Mouse (Mus musculus) forebrain, postnatal 0 days (tissue): ENCODE data around the gene 1700028J19Rik. TPM values are rescaled to one million over a fixed set of nuclear protein-coding genes. Genes with fewer than 3 reads are reported as not detected.
A peak's percentile ranks its signal among the peaks of the same experiment; 100 is the strongest.
"Not testable (repeated sequence)": the region's sequence is repeated elsewhere in the genome, so short reads cannot be mapped to it uniquely, and the experiment has no call there.

Experiments used
- ATAC-seq: fragments of 200-750 bp; cut with Nextera tagmentation; 2 replicates; pipeline ENCODE4 v1.8.0; 2017; ENCODE audit warnings: mild to moderate bottlenecking, moderate library complexity
- DNase-seq: peaks from one replicate; pipeline ENCODE4 v3.0.0-alpha.2; 2015
- H3K27ac ChIP-seq: fragments of 300-500 bp; sonication (generic); 2 replicates; pipeline ENCODE4 v1.5.1; 2014; ENCODE audit warnings: low read depth, mild to moderate bottlenecking, antibody characterized with exemption, low read length, moderate library complexity, mixed read lengths
- H3K27me3 ChIP-seq: fragments of 300-500 bp; sonication (generic); 2 replicates; pipeline ENCODE4 v1.6.1; 2014; ENCODE audit warnings: mild to moderate bottlenecking, low read length, mixed read lengths; ENCODE audit not compliant: insufficient read depth
- H3K36me3 ChIP-seq: fragments of 300-500 bp; sonication (generic); 2 replicates; pipeline ENCODE4 v1.6.1; 2014; ENCODE audit warnings: mild to moderate bottlenecking, moderate library complexity; ENCODE audit not compliant: insufficient read depth
- H3K4me1 ChIP-seq: fragments of 300-500 bp; sonication (generic); 2 replicates; pipeline ENCODE4 v1.6.1; 2014; ENCODE audit warnings: antibody characterized with exemption; ENCODE audit not compliant: insufficient read depth
- H3K4me2 ChIP-seq: fragments of 300-500 bp; sonication (generic); 2 replicates; pipeline ENCODE4 v1.6.1; 2014; ENCODE audit warnings: low read depth, mild to moderate bottlenecking, moderate library complexity
- H3K4me3 ChIP-seq: fragments of 300-500 bp; sonication (generic); 2 replicates; pipeline ENCODE4 v1.5.1; 2014; ENCODE audit warnings: low read depth, low read length, mixed read lengths
- H3K9ac ChIP-seq: fragments of 300-500 bp; sonication (generic); 2 replicates; pipeline ENCODE4 v1.6.1; 2014; ENCODE audit warnings: mild to moderate bottlenecking
- H3K9me3 ChIP-seq: fragments of 300-500 bp; sonication (generic); 2 replicates; pipeline ENCODE4 v1.6.1; 2016; ENCODE audit warnings: low read length
- CTCF ChIP-seq: sonication (generic); IDR thresholded peaks from 2 replicates; pipeline ENCODE4 v1.5.1; 2016; ENCODE audit warnings: antibody characterized with exemption, control low read depth, low read depth
- WGBS: fragments of 180-500 bp; shearing (Covaris S2); extraction: QIAGEN DNeasy Blood & Tissue Kit; methylation state at CpG from one replicate; pipeline ENCODE4 v1.1.7; 2014; 5-methylcytosine and 5-hydroxymethylcytosine counted together
- polyA plus RNA-seq: library from polyadenylated mRNA; unstranded; fragments of >200 nt; fragmentation: Nextera tagmentation; extraction: Ambion mirVana; gene quantifications from 2 replicates; pipeline ENCODE4 v1.2.1, GENCODE M21; 2015
- total RNA-seq: library from RNA; depleted of rRNA; stranded (reverse); fragments of >200 nt; gene quantifications from 2 replicates; pipeline ENCODE4 v1.2.3, GENCODE M21; 2014

Gene 1700028J19Rik
- total and polyA plus RNA-seq, 2 experiments from 2014 or later, result 0.29 to 2.3 TPM

DNA sequence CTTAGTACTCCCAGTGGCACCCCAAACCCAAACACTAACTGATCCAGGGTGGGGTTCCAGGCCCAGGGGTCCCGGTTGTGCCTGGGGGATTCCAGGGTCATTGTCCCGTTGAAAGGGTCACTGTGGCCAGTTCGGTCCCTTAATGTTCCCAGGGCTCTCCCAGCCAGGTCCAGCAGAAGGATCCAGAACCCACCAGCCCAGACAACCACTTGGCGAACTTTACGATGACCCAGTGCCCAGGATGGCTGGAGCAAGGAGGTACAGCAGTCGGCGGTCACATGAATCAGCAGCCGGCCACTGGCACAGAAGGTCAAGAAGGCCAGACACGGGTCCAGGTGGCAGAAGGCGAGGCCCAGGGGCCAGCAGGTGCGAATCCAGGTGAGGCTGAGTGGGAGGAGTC, 21.6 kb upstream of the 1700028J19Rik start:
- DNase-seq, result no peak
- no peaks in the 10 kb centered on the region for H3K9me3 ChIP-seq
- 80% methylated on average over 11 of the region's 11 CpGs for WGBS
- H3K27ac ChIP-seq, result no peak overlapping the region
- no peak for ATAC-seq
- no peak overlapping the region for H3K4me2 ChIP-seq
- H3K9ac ChIP-seq, result no peak overlapping the region
- peaks cover 3% of the 10 kb centered on the region; the same call in 1 of the 2 replicates for H3K27me3 ChIP-seq
- H3K4me1 ChIP-seq, result no peaks in the 10 kb centered on the region
- TF ChIP-seq CTCF, result no peak
- H3K4me3 ChIP-seq, result no peak overlapping the region
- H3K36me3 ChIP-seq, result no peaks in the 10 kb centered on the region

DNA sequence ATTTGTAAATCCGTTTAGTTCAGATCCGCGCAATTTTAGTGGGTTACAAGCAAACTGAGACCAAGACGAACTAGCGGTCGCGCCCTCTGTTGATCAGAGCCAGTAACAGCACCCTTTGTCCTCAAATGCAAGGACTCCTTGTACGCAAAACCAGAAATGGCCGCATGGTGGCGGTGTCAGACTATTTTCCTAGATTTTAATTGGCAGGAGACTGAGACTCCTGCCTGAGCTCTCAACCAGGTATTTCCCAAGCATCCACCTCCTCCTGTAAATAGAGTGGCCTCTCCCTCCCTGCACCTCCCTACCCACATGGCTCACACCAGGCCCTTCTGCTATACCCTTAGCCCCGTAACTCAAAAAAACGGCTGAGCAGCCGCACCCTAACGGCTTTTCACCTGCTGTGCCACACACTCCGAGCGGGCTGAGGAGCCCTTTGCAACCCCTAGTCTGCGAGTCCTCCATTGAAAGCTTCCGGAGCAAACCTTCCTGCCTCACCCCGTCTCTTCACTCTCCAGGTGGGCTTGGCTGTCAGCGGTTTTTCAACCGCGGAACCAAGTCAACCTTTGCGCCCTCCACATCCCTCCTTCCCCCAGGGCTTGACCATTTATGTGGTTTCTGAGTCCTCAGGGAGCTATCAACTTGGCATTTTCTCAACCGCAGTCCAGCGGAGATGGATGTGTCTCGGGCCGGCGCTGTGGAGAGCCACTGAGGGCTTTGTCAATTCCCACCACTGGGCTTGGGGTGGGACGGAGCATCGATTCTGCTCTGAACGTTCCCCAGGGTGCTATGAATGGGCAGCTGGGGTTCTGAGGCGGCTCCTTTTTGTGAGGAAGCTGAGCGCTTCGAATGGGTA, 16.5 kb upstream of the 1700028J19Rik start:
- no peaks in the 10 kb centered on the region for H3K4me1 ChIP-seq
- 0 out of 2 replicates have a peak, but pooled peaks cover 3% of the 10 kb centered on the region for H3K27me3 ChIP-seq
- peak overlapping the region; percentile 51 for H3K9ac ChIP-seq
- no peaks in the 10 kb centered on the region for H3K36me3 ChIP-seq
- WGBS, result 1% methylated on average over 34 of the region's 34 CpGs
- ATAC-seq (peak; percentile 81), DNase-seq (peak; percentile 99)
- no peaks in the 10 kb centered on the region for H3K9me3 ChIP-seq
- H3K4me3 ChIP-seq, result peak overlapping the region; percentile 40
- peak; percentile 98 for TF ChIP-seq CTCF
- H3K27ac ChIP-seq, result no peak overlapping the region
- H3K4me2 ChIP-seq, result peak overlapping the region; percentile 88

DNA sequence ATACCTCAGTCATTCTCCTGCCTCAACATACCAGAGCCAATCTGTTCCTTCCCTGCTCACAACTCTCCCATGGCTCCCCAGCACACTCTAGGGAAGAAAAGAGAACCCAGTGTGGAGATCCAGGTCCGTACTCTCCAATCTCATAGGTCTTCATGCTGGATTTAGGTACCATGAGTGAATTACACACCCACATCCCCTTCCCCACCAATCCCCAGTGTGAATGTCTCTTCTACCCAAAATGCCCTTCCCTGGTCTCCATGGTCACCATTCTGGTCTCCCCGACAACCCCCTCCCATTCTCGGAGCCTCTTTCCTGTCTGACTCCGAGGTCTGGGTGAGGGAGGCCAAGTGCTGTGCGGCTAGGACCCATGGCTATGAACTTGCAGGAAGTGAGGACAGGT, 14.7 kb upstream of the 1700028J19Rik start, which contains the start of gene Gm15517:
TSS of gene Gm15517 (plus strand) at position 301 of the 400 bp plus-strand sequence.
- Histone ChIP-seq H3K9ac (no peak within 1 kb of the TSS), H3K4me3 (no peak within 1 kb of the TSS), H3K27ac (no peak within 1 kb of the TSS), H3K9me3 (no peaks in the 10 kb centered on the region), H3K4me2 (no peak within 1 kb of the TSS), H3K4me1 (no peaks in the 10 kb centered on the region), H3K36me3 (no peaks in the 10 kb centered on the region), H3K27me3 (0 out of 2 replicates have a peak, but pooled peaks cover 3% of the 10 kb centered on the region)
- no peak for TF ChIP-seq CTCF
- DNase-seq, result no peak
- 52% methylated on average over 5 of the region's 5 CpGs for WGBS
- no peak for ATAC-seq

DNA sequence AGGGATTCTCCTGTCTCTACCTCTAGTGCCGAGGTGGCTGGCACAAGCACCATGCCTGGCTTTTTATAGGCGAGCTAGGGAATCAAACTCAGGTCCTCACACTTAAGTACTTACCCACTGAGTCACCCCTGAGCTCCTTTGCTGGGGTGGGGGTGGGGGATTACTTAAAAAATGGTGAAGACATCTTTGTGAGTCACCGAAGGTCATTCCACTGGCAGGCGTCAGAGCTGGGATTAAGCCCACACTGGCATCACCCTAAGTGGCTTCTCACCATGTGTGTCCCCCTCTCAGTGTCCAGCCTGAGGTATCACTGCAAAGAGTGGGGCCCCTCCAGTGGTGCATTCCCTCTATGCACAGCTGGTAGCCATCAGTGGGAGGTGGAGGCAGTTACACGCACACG, 13.9 kb upstream of the 1700028J19Rik start:
- H3K27ac ChIP-seq, result no peak overlapping the region
- no peaks in the 10 kb centered on the region for H3K9me3 ChIP-seq
- no peak overlapping the region for H3K9ac ChIP-seq
- H3K36me3 ChIP-seq, result no peaks in the 10 kb centered on the region
- no peak for TF ChIP-seq CTCF
- H3K4me3 ChIP-seq, result no peak overlapping the region
- H3K4me2 ChIP-seq, result no peak overlapping the region
- 0 out of 2 replicates have a peak, but pooled peaks cover 3% of the 10 kb centered on the region for H3K27me3 ChIP-seq
- no peak for ATAC-seq
- no peaks in the 10 kb centered on the region for H3K4me1 ChIP-seq
- no peak for DNase-seq
- WGBS, result 74% methylated on average over 6 of the region's 6 CpGs

DNA sequence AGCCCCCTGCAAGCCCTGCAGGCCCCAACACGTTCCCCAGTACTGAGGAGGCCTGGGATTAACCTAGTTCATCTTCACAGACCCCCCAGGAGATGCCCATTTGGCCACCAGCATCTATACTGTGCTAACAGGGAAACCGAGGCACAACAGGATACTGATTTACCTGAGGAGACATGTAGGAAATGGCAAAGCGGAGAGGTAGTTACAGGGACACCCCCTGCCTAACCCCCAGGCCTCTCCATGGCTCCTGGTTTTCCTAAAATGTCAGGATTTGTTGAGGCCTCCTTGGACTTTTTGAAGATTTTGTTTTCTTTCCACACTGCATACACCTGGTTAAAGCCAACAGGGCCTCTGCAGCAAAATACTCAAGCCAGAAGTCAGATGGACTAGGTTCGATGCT, 10.8 kb upstream of the 1700028J19Rik start, which contains the start of gene Acp4:
TSS of gene Acp4 (minus strand) at position 101 of the 400 bp plus-strand sequence.
- no peak for DNase-seq
- no peak within 1 kb of the TSS for H3K9ac ChIP-seq
- no peaks in the 10 kb centered on the region for H3K4me1 ChIP-seq
- no peaks in the 10 kb centered on the region for H3K27me3 ChIP-seq
- no peak for TF ChIP-seq CTCF
- ATAC-seq, result no peak
- no peak within 1 kb of the TSS for H3K27ac ChIP-seq
- no peak within 1 kb of the TSS for H3K4me3 ChIP-seq
- H3K36me3 ChIP-seq, result peaks cover 16% of the 10 kb centered on the region
- no peak within 1 kb of the TSS for H3K4me2 ChIP-seq
- 82% methylated on average over 4 of the region's 4 CpGs for WGBS
- H3K9me3 ChIP-seq, result no peaks in the 10 kb centered on the region

DNA sequence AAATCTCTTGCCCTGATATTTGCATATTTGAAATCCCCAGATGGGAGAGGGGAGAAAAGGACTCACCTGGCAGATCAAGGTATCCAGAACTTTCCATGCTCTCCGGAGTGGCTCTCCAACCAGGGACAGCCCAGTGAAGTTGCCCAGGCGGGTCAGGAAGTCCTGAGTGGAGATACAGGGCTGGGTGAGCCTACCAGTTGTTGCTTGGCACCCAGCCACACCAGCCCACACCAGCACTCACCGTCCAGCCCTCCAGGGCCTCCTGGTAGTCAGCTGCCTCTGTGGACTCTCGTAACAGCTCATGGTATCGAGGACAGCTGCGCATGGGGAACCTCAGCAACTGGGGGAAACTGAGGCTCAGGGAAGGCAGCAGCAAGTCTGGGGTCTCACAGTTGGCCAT, 8.4 kb upstream of the 1700028J19Rik start:
- DNase-seq (no peak), ATAC-seq (no peak)
- 77% methylated on average over 6 of the region's 6 CpGs for WGBS
- Histone ChIP-seq H3K4me1 (no peaks in the 10 kb centered on the region), H3K4me2 (no peak overlapping the region), H3K4me3 (no peak overlapping the region), H3K27ac (no peak overlapping the region), H3K9ac (no peak overlapping the region), H3K36me3 (peaks cover 34% of the 10 kb centered on the region), H3K27me3 (no peaks in the 10 kb centered on the region), H3K9me3 (no peaks in the 10 kb centered on the region)
- no peak for TF ChIP-seq CTCF

DNA sequence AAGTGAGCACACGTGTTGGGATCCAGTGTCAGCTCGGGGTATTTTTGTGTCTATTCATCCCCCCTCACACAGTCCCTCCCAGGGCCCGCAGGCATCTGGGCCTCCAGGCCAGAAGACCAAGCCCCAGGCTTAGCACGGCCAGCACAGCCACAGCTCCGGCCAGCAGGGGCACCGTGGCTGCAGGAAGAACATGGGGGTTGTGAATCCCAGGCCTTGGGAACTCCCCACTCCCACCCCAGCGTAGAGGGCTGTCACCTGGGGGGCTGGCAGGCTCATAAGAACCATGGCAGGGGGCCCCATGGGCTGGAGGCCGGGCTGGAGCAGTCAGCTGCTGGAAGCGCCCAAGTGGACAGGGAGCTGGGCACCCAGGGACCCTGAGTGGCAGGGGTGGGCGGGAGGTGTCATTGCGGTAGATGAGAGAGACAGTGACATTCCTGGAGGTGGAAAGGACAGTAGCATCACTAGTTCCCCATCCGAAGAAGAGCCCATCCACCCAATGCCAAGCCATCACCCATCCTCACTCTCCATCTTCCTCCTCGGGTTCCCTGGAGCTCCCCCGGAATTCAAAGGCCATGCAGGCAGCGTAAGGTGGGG, 6.6 kb upstream of the 1700028J19Rik start:
- Histone ChIP-seq H3K27me3 (no peaks in the 10 kb centered on the region), H3K9me3 (no peaks in the 10 kb centered on the region), H3K4me3 (no peak overlapping the region), H3K9ac (no peak overlapping the region), H3K4me1 (peaks cover 2% of the 10 kb centered on the region), H3K27ac (no peak overlapping the region), H3K36me3 (peaks cover 51% of the 10 kb centered on the region), H3K4me2 (no peak overlapping the region)
- WGBS, result 57% methylated on average over 15 of the region's 15 CpGs
- DNase-seq (no peak), ATAC-seq (peak; percentile 11; the same call in 1 of the 2 replicates)
- no peak for TF ChIP-seq CTCF

DNA sequence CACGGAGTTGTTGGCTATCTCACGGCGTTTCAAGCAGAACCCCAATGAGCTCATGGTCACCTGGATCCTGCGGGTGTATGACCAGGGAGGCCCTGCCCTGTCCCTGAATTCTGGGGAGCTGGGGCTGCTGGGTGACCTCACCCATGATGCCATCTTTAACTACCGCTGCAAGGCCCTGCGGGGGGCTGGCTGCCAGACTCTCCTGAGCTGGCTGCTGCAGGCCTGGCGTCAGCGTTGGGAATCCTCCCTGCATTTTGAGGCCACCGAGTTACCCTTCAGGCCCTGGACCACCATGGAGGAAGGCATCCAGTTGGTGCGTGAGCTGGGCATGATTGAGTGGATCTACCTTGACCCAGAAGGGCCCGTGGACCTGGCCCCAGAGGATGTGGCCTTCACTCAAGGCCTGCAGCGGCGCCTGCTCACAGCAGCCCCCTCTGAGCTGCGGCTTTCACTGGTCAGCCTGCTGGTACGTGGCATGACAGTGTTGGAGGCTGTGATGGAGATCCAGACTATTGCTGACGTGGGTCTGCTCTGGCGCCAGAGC, 4.3 kb upstream of the 1700028J19Rik start:
- H3K36me3 ChIP-seq, result peaks cover 55% of the 10 kb centered on the region
- H3K9me3 ChIP-seq, H3K27me3 ChIP-seq, H3K4me2 ChIP-seq, H3K4me1 ChIP-seq, ATAC-seq, H3K4me3 ChIP-seq, H3K9ac ChIP-seq, H3K27ac ChIP-seq, DNase-seq: not testable (repeated sequence)
- 87% methylated on average over 17 of the region's 17 CpGs for WGBS
